ENCODE assay signal across 16 mouse cellular contexts in the genomic region with DNA sequence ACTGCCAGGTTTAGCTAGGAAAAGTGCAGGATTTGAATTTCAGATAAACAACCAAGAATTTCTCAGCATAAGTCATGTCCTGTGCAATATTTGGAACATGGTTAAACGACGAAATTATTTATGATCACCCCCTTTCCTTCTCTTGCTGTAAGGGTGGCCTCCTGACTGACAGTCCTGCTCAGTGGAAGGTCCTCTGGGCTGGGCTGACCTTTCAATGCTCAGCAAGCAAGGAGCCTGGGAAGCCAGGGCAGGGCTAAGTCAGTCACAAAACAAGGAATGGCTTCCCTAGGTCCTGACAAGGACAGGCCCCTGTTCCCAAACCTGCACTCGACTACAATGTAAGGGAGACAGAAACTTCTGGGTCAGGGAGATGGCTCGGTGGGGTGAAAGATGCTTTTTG.
"Had no signal": no experiment of that assay in that cellular context is flagged by ENCODE, and none has a peak within 500 bp of the region (broad histone marks: within the 10 kb centered on the region; RNA-seq: fewer than 3 reads in every experiment).

No protein-coding gene starts in this region.

- ATAC-seq: inflammation-experienced regulatory T-cells, adult 6 months; intestine, postnatal 0 days had no signal

- H3K27me3 ChIP-seq: limb, embryonic 13.5 days; liver, embryonic 13.5 days had no signal

- H3K9me3 ChIP-seq: limb, embryonic 13.5 days; liver, embryonic 13.5 days had no signal

- H3K4me2 ChIP-seq: limb, embryonic 13.5 days; liver, embryonic 13.5 days; midbrain, embryonic 11.5 days had no signal

- H3K9ac ChIP-seq: liver, embryonic 13.5 days had no signal

- H3K27ac ChIP-seq: layer of hippocampus, adult 2 months; left cerebral cortex, adult 2 months; limb, embryonic 13.5 days; liver, embryonic 13.5 days had no signal

- DNase-seq: kidney, adult 9 months; layer of hippocampus, adult 9-11 months; left cerebral cortex, postnatal 4 days; liver; liver, embryonic 13.5 days; lung, postnatal 14 days; lung, postnatal 4 days; midbrain, embryonic 14.5 days; thymus, adult 18-20 months; thymus, postnatal 36 days had no signal

- H3K4me1 ChIP-seq: limb, embryonic 13.5 days had no signal

- H3K36me3 ChIP-seq: limb, embryonic 13.5 days; liver, embryonic 13.5 days had no signal

- H3K4me3 ChIP-seq: layer of hippocampus, adult 2 months; left cerebral cortex, adult 2 months; limb, embryonic 13.5 days; liver, embryonic 13.5 days had no signal
